Mouse (Mus musculus) cerebellum, adult 11-12 months (tissue): ENCODE data around the gene Vmn1r4.

ENCODE experiments used
- DNase-seq: peaks from one replicate; pipeline ENCODE4 v3.0.0; 2022

Gene Vmn1r4

GRCm38 (mm10) chr6:56923726-56924707 lies at the start of gene Vmn1r4, which contains the start of gene Nt5c3:
Vmn1r4 (plus strand) TSS chr6:56924015.
Nt5c3 (minus strand) TSS chr6:56923932.
- peak; percentile 95 for DNase-seq

DNA sequence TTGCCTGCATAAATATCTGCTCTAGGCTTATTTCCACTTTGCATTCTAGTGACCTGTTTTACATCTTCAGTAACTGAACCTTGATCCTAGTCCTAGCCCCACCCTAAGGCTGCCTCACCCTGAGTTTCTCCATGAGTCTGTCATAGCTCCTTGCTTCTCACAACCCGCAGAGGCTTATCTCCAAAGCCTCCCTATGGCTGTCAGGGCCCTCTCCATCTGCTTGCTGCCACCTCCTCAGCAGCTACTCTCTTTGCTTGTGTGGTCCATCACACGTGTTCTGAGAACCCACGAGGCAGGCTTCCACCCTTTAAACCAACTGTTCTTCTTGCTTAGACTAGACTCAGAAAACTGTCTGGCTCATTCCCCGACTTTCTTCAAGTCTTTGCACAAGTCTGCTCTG lies 46.9 kb upstream of the Vmn1r4 start:
- no peak for DNase-seq

DNA sequence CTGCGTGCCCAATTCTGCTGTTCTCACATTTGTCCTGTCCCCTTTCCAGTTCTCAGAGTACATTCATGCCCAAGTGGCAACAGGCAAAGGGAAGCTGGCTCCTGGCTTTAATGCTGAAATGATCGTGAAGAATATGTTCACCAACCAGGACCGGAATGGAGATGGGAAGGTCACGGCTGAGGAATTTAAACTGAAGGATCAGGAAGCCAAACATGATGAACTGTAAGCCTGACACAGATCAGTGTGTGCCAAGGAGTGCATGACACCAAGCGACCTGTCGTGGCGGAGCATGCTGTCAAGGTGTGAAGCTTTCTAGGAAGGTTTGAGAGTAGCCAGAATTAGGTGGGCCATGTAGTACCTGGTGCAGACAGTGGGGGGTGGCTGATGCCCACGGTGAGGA lies 45.8 kb upstream of the Vmn1r4 start:
- no peak for DNase-seq

DNA sequence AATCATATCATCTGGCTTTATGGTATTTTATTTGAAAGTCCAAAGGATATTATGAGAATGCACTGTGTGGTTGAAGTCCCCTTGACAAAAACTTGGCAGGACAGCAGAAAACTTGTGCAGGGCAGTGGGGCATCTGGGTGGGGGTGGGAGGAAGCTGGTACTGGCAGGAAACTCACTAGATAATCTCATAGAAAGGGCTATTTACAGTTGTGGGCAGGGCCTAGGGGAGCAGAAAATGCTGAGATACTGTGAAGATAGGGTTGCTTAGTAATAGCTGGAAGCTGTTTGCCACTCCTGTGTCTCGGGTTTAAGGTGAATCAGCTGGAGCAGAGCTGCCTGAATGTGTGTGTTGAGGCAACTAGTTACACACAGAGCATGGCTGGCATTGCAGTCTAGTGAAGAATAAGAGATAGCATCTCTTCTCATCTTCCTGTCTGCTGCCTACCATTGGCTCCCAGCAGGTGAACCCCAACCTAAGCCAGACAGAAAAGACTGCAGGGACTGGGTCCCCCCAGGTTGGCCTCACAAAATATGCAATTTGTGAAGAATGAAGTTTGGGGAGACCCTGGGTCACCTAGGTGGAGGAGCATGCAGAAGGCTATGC lies 44.4 kb upstream of the Vmn1r4 start:
- DNase-seq = no peak

- DNase-seq = no peak
Observed at GRCm38 (mm10) chr6:56888561-56888960, 35.3 kb upstream of the Vmn1r4 start.

DNA sequence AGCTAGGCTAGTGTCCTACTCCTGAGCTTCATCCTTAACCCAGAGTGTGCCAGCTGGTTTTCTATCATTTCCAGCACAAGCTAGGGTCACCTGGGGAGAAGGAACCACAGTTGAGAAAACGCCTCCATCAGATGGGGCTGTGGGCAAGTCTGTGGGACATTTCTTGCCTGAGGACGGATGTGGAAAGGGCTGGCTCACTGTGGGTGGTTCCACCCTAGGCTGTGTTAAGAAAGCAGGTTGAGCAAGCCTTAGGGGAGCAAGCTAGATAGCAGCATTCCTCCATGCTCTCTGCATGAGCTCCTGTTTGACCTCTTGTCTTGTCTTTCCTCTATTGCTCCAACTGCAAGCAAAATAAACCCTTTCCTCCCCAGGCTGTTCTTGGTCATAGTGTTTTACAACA lies 33.1 kb upstream of the Vmn1r4 start:
- DNase-seq = no peak

- DNase-seq = no peak
Observed at GRCm38 (mm10) chr6:56899601-56900000, 24.2 kb upstream of the Vmn1r4 start.

DNA sequence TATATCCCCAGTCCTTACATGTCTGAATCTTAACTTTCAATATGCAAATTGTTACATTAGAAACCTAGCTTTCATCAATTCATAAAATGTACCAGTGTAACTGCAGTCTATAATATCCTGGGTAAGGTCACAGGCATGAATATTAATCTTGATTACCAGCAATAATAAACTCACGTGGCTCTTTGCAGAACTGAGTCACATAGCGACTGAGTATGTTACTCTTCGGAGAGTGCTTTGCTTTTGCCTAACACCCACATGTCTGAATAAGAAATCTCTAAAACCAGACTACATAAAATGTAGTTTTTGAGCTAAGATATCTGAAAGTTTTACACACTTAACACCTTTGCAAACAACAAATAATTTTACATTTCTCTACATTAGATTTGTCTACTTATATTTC lies 22.5 kb upstream of the Vmn1r4 start:
- DNase-seq = no peak

GRCm38 (mm10) chr6:56901824-56902386 lies 21.9 kb upstream of the Vmn1r4 start:
- DNase-seq = no peak

GRCm38 (mm10) chr6:56902606-56903520 lies 21.0 kb upstream of the Vmn1r4 start:
- no peak for DNase-seq

DNA sequence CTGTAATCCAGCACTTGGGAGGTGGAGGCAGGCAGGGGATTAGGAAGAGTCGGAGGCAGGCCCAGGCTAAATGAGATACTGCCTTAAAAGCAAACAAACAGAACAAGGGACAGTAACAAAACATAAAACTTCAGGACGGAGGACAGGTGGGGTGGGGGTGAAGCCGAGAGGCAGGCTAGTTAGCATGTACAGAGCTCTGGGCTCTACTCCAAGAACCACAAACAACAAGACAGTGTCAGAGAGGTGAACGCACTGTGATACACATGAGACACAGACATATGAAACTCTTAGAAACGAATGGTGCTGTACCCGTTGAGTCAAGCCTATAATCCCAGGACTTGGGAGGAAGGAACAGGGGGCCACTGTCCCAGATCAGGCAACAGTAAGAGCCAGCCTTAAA lies 20.0 kb upstream of the Vmn1r4 start:
- DNase-seq = no peak

- DNase-seq = no peak
Observed at GRCm38 (mm10) chr6:56904330-56904729, 19.5 kb upstream of the Vmn1r4 start.

GRCm38 (mm10) chr6:56904982-56905381 lies 18.8 kb upstream of the Vmn1r4 start:
- DNase-seq = no peak

GRCm38 (mm10) chr6:56905486-56905885 lies 18.3 kb upstream of the Vmn1r4 start:
- DNase-seq = no peak

DNA sequence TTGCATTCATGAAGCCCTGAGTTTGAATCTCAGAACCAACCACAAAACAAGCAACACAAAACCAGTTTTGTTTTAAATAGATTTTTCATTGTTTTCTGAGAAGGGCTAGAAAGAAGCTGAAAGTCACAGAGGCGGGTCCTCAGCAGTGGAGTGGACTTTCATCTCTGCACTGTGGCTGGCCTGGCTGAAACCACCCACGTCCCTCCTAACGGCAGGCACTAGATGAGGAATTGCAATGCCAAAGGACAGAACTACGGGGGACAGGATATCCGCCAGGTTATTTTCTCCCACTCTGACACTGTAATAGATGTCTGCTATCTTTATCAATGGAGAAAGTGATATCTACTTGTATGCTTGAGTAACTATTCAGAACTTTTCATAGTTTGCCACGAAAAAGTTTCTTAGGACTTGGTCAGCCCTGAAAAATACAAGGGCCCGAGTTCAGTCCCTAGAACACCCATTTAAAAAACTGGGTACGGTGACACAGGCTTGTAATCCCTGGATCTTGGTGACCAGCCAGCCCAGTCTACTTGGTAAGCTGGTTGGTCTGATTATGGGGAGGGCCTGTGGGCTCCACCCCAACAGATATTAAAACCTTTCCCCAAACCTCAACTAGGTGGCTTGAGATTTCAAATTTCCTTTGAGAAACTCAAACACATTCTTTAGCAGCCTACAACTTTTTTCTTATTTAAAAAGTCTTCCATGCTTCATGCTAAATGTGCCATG lies 17.5 kb upstream of the Vmn1r4 start:
- no peak for DNase-seq

DNA sequence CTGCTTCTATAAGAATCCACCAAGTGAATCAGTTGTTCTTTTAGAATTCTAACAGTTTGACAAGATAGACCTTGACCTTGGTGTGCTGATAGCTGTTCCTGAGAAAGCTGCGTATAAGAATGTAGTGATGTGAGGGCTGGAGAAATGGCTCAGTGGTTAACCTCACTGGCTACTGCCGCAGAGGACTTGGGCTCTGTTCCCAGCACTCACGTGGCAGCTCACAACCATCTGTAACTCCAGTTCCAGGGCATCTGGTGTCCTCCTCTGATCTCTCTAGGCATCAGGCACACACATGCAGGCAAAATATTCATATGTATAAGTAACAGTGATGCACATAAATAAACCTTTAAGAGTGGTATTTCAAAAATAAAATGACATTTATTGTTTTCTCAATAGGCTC lies 15.8 kb upstream of the Vmn1r4 start:
- no peak for DNase-seq

DNA sequence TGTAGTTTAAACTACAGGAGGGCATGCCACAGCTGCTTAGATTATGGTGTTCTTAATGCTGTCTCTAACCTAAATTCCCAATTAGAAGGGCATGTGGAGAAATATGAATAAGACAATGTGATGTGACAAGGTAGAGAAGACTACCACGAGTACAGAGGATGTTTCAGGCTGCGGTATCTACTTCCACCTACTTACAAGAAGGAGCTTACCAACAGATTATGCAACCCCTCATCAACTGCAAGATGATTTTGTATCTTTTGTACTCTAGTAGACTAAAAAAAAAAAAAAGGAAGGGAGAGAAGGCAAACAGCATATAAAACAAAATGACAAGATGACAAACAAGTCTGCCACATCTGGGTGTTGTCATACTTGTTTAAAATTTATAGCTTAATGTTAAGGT lies 15.4 kb upstream of the Vmn1r4 start:
- no peak for DNase-seq

GRCm38 (mm10) chr6:56908912-56909311 lies 14.9 kb upstream of the Vmn1r4 start:
- no peak for DNase-seq

DNA sequence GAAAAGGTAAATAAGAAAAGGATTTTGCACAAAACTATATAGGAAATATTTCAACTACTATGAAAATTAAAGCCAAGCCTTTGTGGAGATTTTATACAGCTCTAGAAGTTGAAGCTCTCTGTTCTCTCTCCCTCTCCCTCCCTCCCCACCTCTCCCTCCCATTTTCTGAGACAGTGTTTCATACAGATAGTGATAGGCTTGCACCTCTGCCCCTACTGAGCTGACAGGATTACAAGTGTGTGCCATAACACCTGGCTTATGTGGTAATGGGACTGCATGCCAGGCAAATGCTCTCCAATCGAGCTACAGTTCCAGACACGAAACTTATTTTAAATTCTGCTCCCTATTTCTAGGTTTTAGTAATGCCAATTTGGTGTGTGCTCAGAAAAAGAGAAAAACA lies 12.9 kb upstream of the Vmn1r4 start:
- no peak for DNase-seq

DNA sequence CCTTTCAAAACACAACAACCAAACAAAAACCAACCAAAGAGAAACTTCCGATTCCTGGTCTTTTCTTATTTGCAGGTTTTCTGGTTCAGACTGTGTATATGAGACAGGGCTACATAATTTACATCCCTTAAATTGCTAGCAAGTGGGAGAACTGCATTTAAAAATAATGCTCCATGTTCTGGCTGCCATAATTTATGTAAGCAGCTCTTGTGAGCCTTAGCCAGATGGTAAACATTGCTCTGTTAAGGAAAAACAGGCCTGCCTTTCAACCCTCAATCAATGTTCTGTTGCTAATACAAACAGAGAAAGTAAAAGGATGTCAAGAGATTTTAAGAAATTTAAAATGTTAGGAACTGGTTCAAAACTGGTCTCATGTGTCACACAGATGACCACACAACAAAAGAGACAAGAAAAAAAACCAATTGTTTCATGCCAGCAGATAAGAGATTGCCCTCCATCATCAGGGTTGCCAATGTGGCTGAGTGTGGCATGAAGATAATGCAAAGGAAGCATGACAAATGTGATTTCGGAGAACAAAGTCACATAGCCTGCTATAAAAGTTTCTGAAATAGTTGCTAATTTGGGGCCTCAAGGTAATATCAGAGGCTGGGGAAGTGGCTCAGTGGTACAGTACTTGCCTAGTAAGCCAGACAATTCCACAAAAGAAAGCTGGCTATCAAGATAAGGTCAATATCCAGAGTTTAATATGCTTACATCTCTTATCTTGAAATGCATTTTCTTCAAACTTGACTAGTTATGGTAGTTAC lies 10.5 kb upstream of the Vmn1r4 start:
- DNase-seq = no peak

- no peak for DNase-seq
Observed at GRCm38 (mm10) chr6:56916279-56916678, 7.5 kb upstream of the Vmn1r4 start.
